In the genomic region with DNA sequence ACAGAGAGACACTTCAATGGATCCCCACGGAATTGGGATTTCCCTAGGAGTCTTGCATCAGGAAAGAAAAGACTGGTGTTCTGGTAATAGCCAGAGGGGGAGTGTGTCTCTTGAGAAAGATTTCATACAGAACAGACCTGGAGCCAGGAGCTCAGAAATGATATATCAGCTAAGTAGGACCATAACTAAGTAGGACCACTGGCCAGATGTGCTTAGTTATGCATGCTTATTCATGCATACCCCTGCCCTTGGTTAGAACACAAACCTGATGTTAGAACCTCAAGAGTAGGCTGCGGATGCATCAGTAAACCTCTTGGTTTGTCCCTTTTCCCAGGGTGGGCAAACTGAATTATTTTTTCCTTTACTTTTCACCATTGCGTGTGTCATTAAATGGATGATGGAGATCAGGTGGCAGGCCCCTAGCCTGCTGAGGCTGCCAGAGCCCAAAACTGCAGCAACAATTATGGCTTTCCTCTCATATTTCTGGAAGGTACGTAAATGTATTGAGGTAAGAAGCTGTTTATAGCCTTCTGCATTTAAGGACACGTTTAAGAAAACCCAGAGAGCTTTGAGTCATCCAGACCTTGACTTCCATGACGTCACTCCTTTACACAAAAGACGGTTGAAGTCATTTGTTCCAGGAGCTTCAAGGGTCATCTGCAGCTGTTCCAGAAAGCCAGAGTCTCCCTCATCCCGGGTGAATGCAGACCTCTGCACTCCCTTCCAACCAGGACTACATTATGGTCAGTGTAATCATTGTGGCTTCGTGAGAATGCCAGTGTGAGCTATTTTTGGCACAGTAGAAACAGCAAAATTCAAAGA, we compare ENCODE assay signal across 17 mouse cellular contexts. TPM values are rescaled to one million over a fixed set of nuclear protein-coding genes. Genes with fewer than 3 reads are reported as not detected.
DNase-seq lines count a peak whose midpoint lies in the region; ATAC-seq lines count a peak whose summit lies in the region.
"Had no signal": no experiment of that assay in that cellular context is flagged by ENCODE, and none has a peak within 500 bp of the region (broad histone marks: within the 10 kb centered on the region; RNA-seq: fewer than 3 reads in every experiment).

No protein-coding gene starts in this region.

- no peak overlapping the region for H3K27ac ChIP-seq in embryonic facial prominence, embryonic 11.5 days (replicated peaks; ENCODE audit: low read depth, low read length)
- no peak overlapping the region for H3K27ac ChIP-seq in embryonic facial prominence, embryonic 10.5 days (replicated peaks)
- H3K27ac ChIP-seq: embryonic facial prominence, embryonic 12.5 days; macrophage had no signal

- no peak overlapping the region for H3K9ac ChIP-seq in embryonic facial prominence, embryonic 11.5 days (replicated peaks; ENCODE audit: low read length)
- H3K9ac ChIP-seq: embryonic facial prominence, embryonic 12.5 days had no signal

- H3K9me3 ChIP-seq in embryonic facial prominence, embryonic 11.5 days (replicated peaks; ENCODE audit: control insufficient read depth, low read length): no peaks in the 10 kb centered on the region
- no peaks in the 10 kb centered on the region for H3K9me3 ChIP-seq in embryonic facial prominence, embryonic 10.5 days
- H3K9me3 ChIP-seq: embryonic facial prominence, embryonic 12.5 days had no signal

- WGBS in embryonic facial prominence, embryonic 11.5 days: 53% methylated on average over 9 of the region's 9 CpGs
- 62% methylated on average over 9 of the region's 9 CpGs for WGBS in embryonic facial prominence, embryonic 10.5 days

- DNase-seq in embryonic facial prominence, embryonic 11.5 days (ENCODE audit: low spot score): peak; percentile 46
- DNase-seq in embryonic facial prominence, embryonic 10.5 days (ENCODE audit: low spot score): no peak
- DNase-seq in 3134 (ENCODE audit: extremely low read depth, insufficient read length, low spot score): peak; percentile 27
- peak; percentile 47 for DNase-seq in Muller cell, postnatal 12 days (ENCODE audit: inconsistent ontology term)
- peak; percentile 16 for DNase-seq in induced T-regulatory cell, adult 2 months (ENCODE audit: low read depth)
- DNase-seq in ovary, postnatal 36 days (ENCODE audit: low spot score): no peak
- DNase-seq in c-Kit-positive CD71-positive TER-119-positive erythroid progenitor cells, embryonic 14.5 days (ENCODE audit: low spot score): no peak
- DNase-seq in left cerebral cortex, postnatal 10 days (ENCODE audit: extremely low spot score in 1 of 2, low spot score in 2 of 2): no peak
- DNase-seq: cerebellum, postnatal 10 days; gastrocnemius, postnatal 14 days; kidney, postnatal 10 days; left cerebral cortex, postnatal 4 days; thymus, adult 18-20 months had no signal

- no peak for ATAC-seq in embryonic facial prominence, embryonic 11.5 days (replicated peaks; ENCODE audit: insufficient number of reproducible peaks, low FRiP score, low TSS enrichment, low read depth)
- ATAC-seq: forebrain, embryonic 16.5 days; hindbrain, embryonic 16.5 days had no signal

- no peaks in the 10 kb centered on the region for H3K36me3 ChIP-seq in embryonic facial prominence, embryonic 11.5 days (replicated peaks; ENCODE audit: control insufficient read depth, insufficient read depth, low read depth, low read length)
- H3K36me3 ChIP-seq in embryonic facial prominence, embryonic 10.5 days (replicated peaks): no peaks in the 10 kb centered on the region
- H3K36me3 ChIP-seq: embryonic facial prominence, embryonic 12.5 days had no signal

- intact Hi-C loops in left cerebral cortex, postnatal 10 days (cut with DNase I): no loop called here

- H3K4me2 ChIP-seq in embryonic facial prominence, embryonic 11.5 days (ENCODE audit: low read depth, low read length): no peak overlapping the region
- H3K4me2 ChIP-seq: embryonic facial prominence, embryonic 12.5 days had no signal

- no peaks in the 10 kb centered on the region for H3K27me3 ChIP-seq in embryonic facial prominence, embryonic 11.5 days (ENCODE audit: control insufficient read depth, insufficient read depth, low read length)
- no peaks in the 10 kb centered on the region for H3K27me3 ChIP-seq in embryonic facial prominence, embryonic 10.5 days (replicated peaks; ENCODE audit: low read depth, poor library complexity, severe bottlenecking)
- H3K27me3 ChIP-seq: embryonic facial prominence, embryonic 12.5 days had no signal

- H3K4me1 ChIP-seq in embryonic facial prominence, embryonic 11.5 days (ENCODE audit: control insufficient read depth, insufficient read depth, low read length): no peaks in the 10 kb centered on the region
- H3K4me1 ChIP-seq in embryonic facial prominence, embryonic 10.5 days: no peaks in the 10 kb centered on the region; the same call in 1 of the 2 replicates
- H3K4me1 ChIP-seq: embryonic facial prominence, embryonic 12.5 days had no signal

- no peak overlapping the region for H3K4me3 ChIP-seq in embryonic facial prominence, embryonic 11.5 days (ENCODE audit: low read depth, low read length)
- H3K4me3 ChIP-seq in embryonic facial prominence, embryonic 10.5 days: no peak overlapping the region
- H3K4me3 ChIP-seq: embryonic facial prominence, embryonic 12.5 days had no signal

RNA-seq across cellular contexts. Expression of a gene that starts 35.0 kb away (rescaled TPM):
- not detected in 2 replicates for polyA plus RNA-seq in embryonic facial prominence, embryonic 11.5 days (2014; fragmentation: Nextera tagmentation; extraction: Ambion mirVana)
- not detected in 2 replicates for polyA plus RNA-seq in embryonic facial prominence, embryonic 10.5 days (2016; fragmentation: Nextera tagmentation; extraction: Ambion mirVana)
- 1 to 10 TPM; 1.3 to 2.0 TPM for total RNA-seq in left cerebral cortex, postnatal 10 days (2021)
- total RNA-seq: gastrocnemius, postnatal 14 days had no signal
- polyA plus RNA-seq: embryonic facial prominence, embryonic 12.5 days had no signal

Comparison
In these comparisons a context has a peak if more than half of its experiments do, and no peak if none do; other contexts are left out.
1. DNase-seq: peak in embryonic facial prominence, embryonic 11.5 days (single experiment), 3134 (single experiment), Muller cell, postnatal 12 days (single experiment) and induced T-regulatory cell, adult 2 months (single experiment); none in embryonic facial prominence, embryonic 10.5 days (single experiment), ovary, postnatal 36 days (single experiment), c-Kit-positive CD71-positive TER-119-positive erythroid progenitor cells, embryonic 14.5 days (single experiment) and left cerebral cortex, postnatal 10 days (0 of 2).